Mouse (Mus musculus) stomach, embryonic 14.5 days (tissue): ENCODE results near the gene Arsk. TPM values are rescaled to one million over a fixed set of nuclear protein-coding genes. Genes with fewer than 3 reads are reported as not detected.

Source experiments
- ATAC-seq: fragments of 200-750 bp; cut with Nextera tagmentation; 2 replicates; pipeline ENCODE4 v1.8.0; 2017; ENCODE audit warnings: low read depth, moderate TSS enrichment; ENCODE audit not compliant: insufficient number of reproducible peaks, insufficient read depth, low FRiP score
- H3K27ac ChIP-seq: fragments of 300-500 bp; sonication (generic); 2 replicates; pipeline ENCODE4 v1.5.1; 2014; ENCODE audit warnings: mild to moderate bottlenecking, low read length, moderate library complexity, mixed read lengths
- H3K27me3 ChIP-seq: fragments of 300-500 bp; sonication (generic); 2 replicates; pipeline ENCODE4 v1.6.1; 2014; ENCODE audit warnings: low read length, control low read depth, mixed read lengths; ENCODE audit not compliant: control insufficient read depth, insufficient read depth
- H3K36me3 ChIP-seq: fragments of 300-500 bp; sonication (generic); 2 replicates; pipeline ENCODE4 v1.6.1; 2014; ENCODE audit warnings: mild to moderate bottlenecking, control low read depth, low read length, moderate library complexity, mixed read lengths; ENCODE audit not compliant: control insufficient read depth, insufficient read depth
- H3K4me1 ChIP-seq: fragments of 300-500 bp; sonication (generic); 2 replicates; pipeline ENCODE4 v1.6.1; 2014; ENCODE audit warnings: low read length, control low read depth, mixed read lengths; ENCODE audit not compliant: control insufficient read depth, insufficient read depth
- H3K4me2 ChIP-seq: fragments of 300-500 bp; sonication (generic); replicated peaks from 2 replicates; pipeline ENCODE4 v1.6.1; 2014; ENCODE audit warnings: low read depth, low read length, control low read depth
- H3K4me3 ChIP-seq: fragments of 300-500 bp; sonication (generic); 2 replicates; pipeline ENCODE4 v1.5.1; 2014; ENCODE audit warnings: low read depth, low read length, control low read depth
- H3K9ac ChIP-seq: fragments of 300-500 bp; sonication (generic); replicated peaks from 2 replicates; pipeline ENCODE4 v1.6.1; 2014; ENCODE audit warnings: low read depth, mild to moderate bottlenecking, control low read depth, low read length, moderate library complexity, mixed read lengths
- H3K9me3 ChIP-seq: fragments of 300-500 bp; sonication (generic); 2 replicates; pipeline ENCODE4 v1.6.1; 2016; ENCODE audit warnings: low read depth, low read length, control low read depth; ENCODE audit not compliant: control insufficient read depth
- WGBS: fragments of 180-500 bp; shearing (Covaris S2); extraction: QIAGEN DNeasy Blood & Tissue Kit; methylation state at CpG from one replicate; pipeline ENCODE4 v1.1.7; 2014; 5-methylcytosine and 5-hydroxymethylcytosine counted together
- polyA plus RNA-seq: library from polyadenylated mRNA; unstranded; fragments of >200 nt; fragmentation: Nextera tagmentation; extraction: Ambion mirVana; gene quantifications from 2 replicates; pipeline ENCODE4 v1.2.1, GENCODE M21; 2014

The Arsk gene
- polyA plus RNA-seq, 1 experiment from 2014 or later = 11.2 TPM

GRCm38 (mm10) chr13:76056261-76056724 is 42.2 kb downstream of the Arsk start:
- Histone ChIP-seq H3K27ac (no peak overlapping the region), H3K9ac (no peak overlapping the region), H3K27me3 (peaks cover 21% of the 10 kb centered on the region), H3K4me1 (0 out of 2 replicates have a peak, but pooled peaks cover 6% of the 10 kb centered on the region), H3K4me3 (peak overlapping the region; percentile 44), H3K9me3 (no peaks in the 10 kb centered on the region; the same call in 1 of the 2 replicates), H3K4me2 (peak overlapping the region; percentile 93), H3K36me3 (no peaks in the 10 kb centered on the region)
- 1% methylated on average over 34 of the region's 34 CpGs for WGBS
- ATAC-seq = peak; percentile 73; the same call in 1 of the 2 replicates

- H3K27ac ChIP-seq = no peak overlapping the region
- H3K36me3 ChIP-seq = no peaks in the 10 kb centered on the region
- peak overlapping the region; percentile 93 for H3K4me2 ChIP-seq
- peak; percentile 78; the same call in 1 of the 2 replicates for ATAC-seq
- H3K4me1 ChIP-seq = 0 out of 2 replicates have a peak, but pooled peaks cover 6% of the 10 kb centered on the region
- peaks cover 21% of the 10 kb centered on the region for H3K27me3 ChIP-seq
- H3K4me3 ChIP-seq = peak overlapping the region; percentile 44
- no peaks in the 10 kb centered on the region; the same call in 1 of the 2 replicates for H3K9me3 ChIP-seq
- WGBS = 1% methylated on average over 59 of the region's 59 CpGs
- no peak overlapping the region; the same call in 1 of the 2 replicates for H3K9ac ChIP-seq
These were observed 42.8 kb downstream of the Arsk start for GRCm38 (mm10) chr13:76055391-76056232.

- H3K27ac ChIP-seq = no peak overlapping the region
- no peaks in the 10 kb centered on the region for H3K36me3 ChIP-seq
- no peak for ATAC-seq
- H3K9ac ChIP-seq = no peak overlapping the region
- no peaks in the 10 kb centered on the region for H3K4me1 ChIP-seq
- H3K27me3 ChIP-seq = no peaks in the 10 kb centered on the region
- no peak overlapping the region for H3K4me2 ChIP-seq
- H3K9me3 ChIP-seq = no peaks in the 10 kb centered on the region
- no peak overlapping the region for H3K4me3 ChIP-seq
These were observed 53.5 kb downstream of the Arsk start for GRCm38 (mm10) chr13:76044971-76045370.

GRCm38 (mm10) chr13:76042455-76042854 is 56.0 kb downstream of the Arsk start:
- ATAC-seq = no peak

GRCm38 (mm10) chr13:76024588-76024987 is 73.9 kb downstream of the Arsk start:
- no peak overlapping the region for H3K4me3 ChIP-seq
- H3K27ac ChIP-seq = no peak overlapping the region
- no peak overlapping the region for H3K4me2 ChIP-seq
- no peaks in the 10 kb centered on the region for H3K27me3 ChIP-seq
- no peak overlapping the region for H3K9ac ChIP-seq
- ATAC-seq = no peak
- 75% methylated on average over 3 of the region's 3 CpGs for WGBS
- no peaks in the 10 kb centered on the region for H3K4me1 ChIP-seq
- no peaks in the 10 kb centered on the region for H3K36me3 ChIP-seq
- H3K9me3 ChIP-seq = no peaks in the 10 kb centered on the region

More at GRCm38 (mm10) chr13:76042455-76042854, 56.0 kb downstream of the Arsk start:
- H3K36me3 ChIP-seq = no peaks in the 10 kb centered on the region
- H3K4me3 ChIP-seq = no peak overlapping the region
- no peaks in the 10 kb centered on the region for H3K4me1 ChIP-seq
- H3K27me3 ChIP-seq = no peaks in the 10 kb centered on the region
- no peak overlapping the region for H3K27ac ChIP-seq
- no peak overlapping the region for H3K9ac ChIP-seq
- H3K4me2 ChIP-seq = no peak overlapping the region
- H3K9me3 ChIP-seq = no peaks in the 10 kb centered on the region
- WGBS = 47% methylated on average over 1 of the region's 1 CpGs

- Histone ChIP-seq H3K4me3 (no peak overlapping the region), H3K36me3 (no peaks in the 10 kb centered on the region), H3K27ac (no peak overlapping the region), H3K27me3 (no peaks in the 10 kb centered on the region), H3K9me3 (no peaks in the 10 kb centered on the region), H3K4me1 (no peaks in the 10 kb centered on the region), H3K4me2 (no peak overlapping the region), H3K9ac (no peak overlapping the region)
- no peak for ATAC-seq
- WGBS = 93% methylated on average over 2 of the region's 2 CpGs
These were observed 76.7 kb downstream of the Arsk start for GRCm38 (mm10) chr13:76021782-76022181.

- ATAC-seq = peak; percentile 47; the same call in 1 of the 2 replicates
- no peaks in the 10 kb centered on the region for H3K4me1 ChIP-seq
- no peaks in the 10 kb centered on the region for H3K36me3 ChIP-seq
- peak overlapping the region; percentile 63 for H3K4me2 ChIP-seq
- no peaks in the 10 kb centered on the region for H3K27me3 ChIP-seq
- no peak overlapping the region for H3K9ac ChIP-seq
- no peaks in the 10 kb centered on the region for H3K9me3 ChIP-seq
- no peak overlapping the region for H3K27ac ChIP-seq
- 42% methylated on average over 5 of the region's 5 CpGs for WGBS
- peak overlapping the region; percentile 63 for H3K4me3 ChIP-seq
These were observed 79.5 kb downstream of the Arsk start for GRCm38 (mm10) chr13:76018844-76019400.

GRCm38 (mm10) chr13:76017974-76018843 is 80.3 kb downstream of the Arsk start, which contains the start of gene Rfesd:
Gene Rfesd (minus strand): TSS chr13:76018719.
- H3K4me2 ChIP-seq = peak within 1 kb of the TSS; percentile 63
- H3K9ac ChIP-seq = peak within 1 kb of the TSS; percentile 75
- H3K27me3 ChIP-seq = no peaks in the 10 kb centered on the region
- no peaks in the 10 kb centered on the region for H3K4me1 ChIP-seq
- peak within 1 kb of the TSS; percentile 63 for H3K4me3 ChIP-seq
- peak; percentile 100 for ATAC-seq
- WGBS = under 1% methylated on average over 50 of the region's 50 CpGs
- H3K36me3 ChIP-seq = no peaks in the 10 kb centered on the region
- H3K27ac ChIP-seq = peak within 1 kb of the TSS; percentile 86
- no peaks in the 10 kb centered on the region for H3K9me3 ChIP-seq
